Mouse (Mus musculus) embryonic facial prominence, embryonic 12.5 days (tissue): ENCODE results near the gene Yipf7. TPM values are rescaled to one million over a fixed set of nuclear protein-coding genes. Genes with fewer than 3 reads are reported as not detected.

Experiments used
- ATAC-seq: fragments of 200-750 bp; cut with Nextera tagmentation; 2 replicates; pipeline ENCODE4 v1.8.0; 2017; ENCODE audit not compliant: insufficient number of reproducible peaks, insufficient read depth, low FRiP score, low TSS enrichment
- H3K27ac ChIP-seq: fragments of 300-500 bp; sonication (generic); 2 replicates; pipeline ENCODE4 v1.5.1; 2016; ENCODE audit warnings: mild to moderate bottlenecking
- H3K27me3 ChIP-seq: fragments of 300-500 bp; sonication (generic); 2 replicates; pipeline ENCODE4 v1.6.1; 2016; ENCODE audit warnings: mild to moderate bottlenecking, moderate library complexity
- H3K36me3 ChIP-seq: fragments of 300-500 bp; sonication (generic); 2 replicates; pipeline ENCODE4 v1.6.1; 2016; ENCODE audit warnings: mild to moderate bottlenecking
- H3K4me1 ChIP-seq: fragments of 300-500 bp; sonication (generic); 2 replicates; pipeline ENCODE4 v1.6.1; 2016
- H3K4me2 ChIP-seq: fragments of 300-500 bp; sonication (generic); replicated peaks from 2 replicates; pipeline ENCODE4 v1.6.1; 2016; ENCODE audit warnings: mild to moderate bottlenecking, moderate library complexity
- H3K4me3 ChIP-seq: fragments of 300-500 bp; sonication (generic); 2 replicates; pipeline ENCODE4 v1.5.1; 2016; ENCODE audit warnings: mild to moderate bottlenecking
- H3K9ac ChIP-seq: fragments of 300-500 bp; sonication (generic); 2 replicates; pipeline ENCODE4 v1.6.1; 2016; ENCODE audit warnings: mild to moderate bottlenecking, moderate library complexity
- H3K9me3 ChIP-seq: fragments of 300-500 bp; sonication (generic); 2 replicates; pipeline ENCODE4 v1.6.1; 2016; ENCODE audit warnings: mild to moderate bottlenecking, moderate library complexity
- WGBS: fragments of 180-500 bp; shearing (Covaris S2); methylation state at CpG from one replicate; pipeline ENCODE4 v1.1.7; 2016; 5-methylcytosine and 5-hydroxymethylcytosine counted together
- polyA plus RNA-seq: library from polyadenylated mRNA; unstranded; fragments of >200 nt; fragmentation: Nextera tagmentation; extraction: Ambion mirVana; gene quantifications from 2 replicates; pipeline ENCODE4 v1.2.1, GENCODE M21; 2016

Gene Yipf7
- polyA plus RNA-seq, 1 experiment from 2014 or later: 0.22 TPM

DNA sequence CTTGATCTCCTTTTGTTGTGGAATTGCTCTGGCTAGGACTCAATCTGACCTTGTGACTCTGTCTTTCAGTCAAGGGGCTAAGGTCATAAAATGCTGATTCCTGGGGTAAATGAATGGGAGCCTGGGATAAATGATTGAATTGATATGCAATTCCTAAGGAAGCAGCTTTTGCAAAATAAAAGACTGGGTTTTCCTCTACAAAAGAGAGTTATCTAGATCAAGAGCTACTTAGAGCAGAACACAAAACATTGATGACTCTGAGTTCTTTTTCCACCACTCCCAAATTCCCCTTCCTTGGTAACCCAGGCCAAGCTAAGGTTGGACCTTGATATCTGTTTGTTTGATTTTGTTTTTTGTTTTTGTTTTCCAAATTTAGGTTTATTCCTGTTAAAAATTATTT is 53.4 kb downstream of the Yipf7 start:
- H3K36me3 ChIP-seq: no peaks in the 10 kb centered on the region
- H3K27ac ChIP-seq: no peak overlapping the region
- no peak overlapping the region for H3K4me3 ChIP-seq
- H3K4me2 ChIP-seq: no peak overlapping the region
- no peaks in the 10 kb centered on the region for H3K27me3 ChIP-seq
- ATAC-seq: no peak
- no peaks in the 10 kb centered on the region for H3K4me1 ChIP-seq
- no peak overlapping the region for H3K9ac ChIP-seq
- H3K9me3 ChIP-seq: no peaks in the 10 kb centered on the region

DNA sequence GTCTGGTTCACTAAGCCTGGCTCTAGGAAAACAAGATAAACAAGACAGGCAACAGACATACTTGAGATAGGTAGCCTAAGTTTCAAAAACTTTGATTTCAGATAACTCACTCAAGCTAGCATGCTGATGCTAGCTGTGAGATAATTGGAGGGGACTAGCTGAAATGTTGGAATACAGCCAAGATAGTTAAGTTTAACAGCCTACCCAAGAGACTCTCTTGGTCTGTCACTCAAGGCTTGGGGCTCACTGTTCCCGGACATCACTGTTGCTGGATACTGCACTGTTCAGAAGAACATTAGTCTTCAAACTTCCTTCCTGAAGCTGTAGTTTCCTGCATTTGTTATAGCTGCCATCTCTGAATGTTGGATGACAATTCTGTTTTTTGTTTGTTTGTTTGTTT is 74.9 kb downstream of the Yipf7 start:
- WGBS: 67% methylated on average over 1 of the region's 1 CpGs
- ATAC-seq: no peak
- H3K27ac ChIP-seq: no peak overlapping the region

More for the DNA sequence above, 74.9 kb downstream of the Yipf7 start:
- no peak overlapping the region for H3K4me2 ChIP-seq
- no peak overlapping the region for H3K4me3 ChIP-seq
- no peak overlapping the region for H3K9ac ChIP-seq
- no peaks in the 10 kb centered on the region for H3K27me3 ChIP-seq
- H3K9me3 ChIP-seq: no peaks in the 10 kb centered on the region
- H3K4me1 ChIP-seq: no peaks in the 10 kb centered on the region
- H3K36me3 ChIP-seq: no peaks in the 10 kb centered on the region

Other genes with a start within 250 kb of the Yipf7 start
- gene Kctd8, start 201.0 kb downstream of the Yipf7 start, polyA plus RNA-seq: 3.1 and 3.5 TPM in 2 replicates
- gene Guf1, start 14.3 kb upstream of the Yipf7 start, polyA plus RNA-seq: 79.7 and 79.9 TPM in 2 replicates
- gene Gnpda2, start 49.7 kb upstream of the Yipf7 start, polyA plus RNA-seq: 35.5 and 37.5 TPM in 2 replicates